Mouse (Mus musculus) ES-E14 (cell line): Measurements from ENCODE around the gene Alox5ap. TPM values are rescaled to one million over a fixed set of nuclear protein-coding genes. Genes with fewer than 3 reads are reported as not detected.

Source experiments
- DNase-seq: peaks from one replicate; pipeline ENCODE4 v3.0.0-alpha.2; 2013; ENCODE audit warnings: low read depth, low spot score
- H3K27ac ChIP-seq: 2 replicates; pipeline ENCODE4 v1.5.1; 2012; ENCODE audit warnings: low read depth, mild to moderate bottlenecking, low read length, moderate library complexity, mixed read lengths; ENCODE audit not compliant: poor library complexity, insufficient read depth, severe bottlenecking
- H3K36me3 ChIP-seq: 2 replicates; pipeline ENCODE4 v1.6.1; 2012; ENCODE audit warnings: mild to moderate bottlenecking, low read length, moderate library complexity, mixed read lengths; ENCODE audit not compliant: control insufficient read depth, poor library complexity, insufficient read depth, severe bottlenecking
- H3K4me1 ChIP-seq, 2 experiments: fragments of 150-350 bp in 1 of 2; sonication (generic) in 1 of 2; 2 replicates each; pipeline ENCODE4 v1.6.1; 2012; ENCODE audit warnings: low read length in 2 of 2, mild to moderate bottlenecking in 1 of 2, mixed read lengths in 1 of 2; ENCODE audit not compliant: control insufficient read depth in 2 of 2, insufficient read depth in 2 of 2, poor library complexity in 1 of 2
- H3K4me3 ChIP-seq, 2 experiments: fragments of 150-350 bp in 1 of 2; sonication (generic) in 1 of 2; 2 replicates each; pipeline ENCODE4 v1.5.1; 2012; ENCODE audit warnings: low read length in 2 of 2, low read depth in 1 of 2, mild to moderate bottlenecking in 1 of 2, mixed read lengths in 1 of 2; ENCODE audit not compliant: insufficient read depth in 1 of 2, poor library complexity in 1 of 2, severe bottlenecking in 1 of 2
- H3K9ac ChIP-seq: 2 replicates; pipeline ENCODE4 v1.6.1; 2012; ENCODE audit warnings: low read depth, mild to moderate bottlenecking, low read length, mixed read lengths; ENCODE audit not compliant: poor library complexity, insufficient read depth, severe bottlenecking
- H3K9me3 ChIP-seq: fragments of 150-350 bp; sonication (generic); 2 replicates; pipeline ENCODE4 v1.6.1; 2012; ENCODE audit warnings: low read depth, mild to moderate bottlenecking, low read length; ENCODE audit not compliant: control insufficient read depth, insufficient read depth
- CHD2 ChIP-seq: IDR thresholded peaks from 2 replicates; pipeline ENCODE4 v1.6.1; 2014; ENCODE audit warnings: mild to moderate bottlenecking, low read depth, low read length, inconsistent platforms
- HCFC1 ChIP-seq: IDR thresholded peaks from 2 replicates; pipeline ENCODE4 v1.6.1; 2012; ENCODE audit warnings: low read length, inconsistent platforms, borderline replicate concordance; ENCODE audit not compliant: insufficient read depth
- MAFK ChIP-seq: IDR thresholded peaks from 2 replicates; pipeline ENCODE4 v1.6.1; 2014; ENCODE audit warnings: mild to moderate bottlenecking, low read depth, low read length, inconsistent platforms; ENCODE audit not compliant: insufficient read depth
- ZC3H11A ChIP-seq: IDR thresholded peaks from 2 replicates; pipeline ENCODE4 v1.6.1; 2012; ENCODE audit warnings: low read depth, mild to moderate bottlenecking, inconsistent platforms, low read length, borderline replicate concordance
- ZNF384 ChIP-seq: IDR thresholded peaks from 2 replicates; pipeline ENCODE4 v1.6.1; 2012; ENCODE audit warnings: low read depth, low read length, inconsistent platforms
- in situ Hi-C, 2 experiments: fragments of 600-800 bp; cut with MboI; formaldehyde crosslinking; loops; one replicate each; pipeline ENCODE4 v1.15.1; 2025; ENCODE audit warnings: low sequenced_read_pairs in 2 of 2, inconsistent platforms in 1 of 2; ENCODE audit not compliant: unreplicated experiment in 2 of 2
- total RNA-seq: library from RNA; depleted of rRNA; stranded (reverse); fragments of 300-350 nt; gene quantifications from 2 replicates; pipeline ENCODE4 v1.2.3, GENCODE M21; 2012

The Alox5ap gene
- total RNA-seq, 1 experiment = 20.7 TPM

DNA sequence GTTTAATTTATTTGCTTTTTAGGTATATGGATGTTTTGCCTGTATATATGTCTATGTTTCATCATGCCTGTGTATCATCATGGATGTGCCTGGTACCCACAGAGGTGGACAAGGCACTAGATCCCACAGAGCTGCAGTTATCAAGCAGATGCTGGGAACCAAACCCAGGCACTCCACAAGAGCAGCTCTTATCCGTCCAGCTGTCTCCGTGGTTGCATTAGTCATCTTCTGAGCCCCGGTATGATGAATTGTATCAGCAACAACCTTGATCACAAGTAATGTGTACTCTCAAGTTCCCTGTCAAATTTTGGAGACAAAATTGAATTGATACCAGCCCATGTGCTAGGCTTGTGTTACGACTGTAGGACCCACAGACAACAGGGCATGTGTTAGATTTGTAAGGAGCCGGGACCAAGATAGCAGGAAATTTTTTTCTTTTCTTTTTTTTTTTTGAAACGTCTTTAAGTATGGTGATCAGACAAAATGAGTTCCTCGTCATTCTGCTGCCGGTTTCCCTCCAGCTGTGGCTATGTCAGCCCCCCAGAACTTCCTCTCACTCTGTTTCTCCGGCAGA, 19.1 kb upstream of the Alox5ap start:
- no peaks in the 10 kb centered on the region for H3K36me3 ChIP-seq
- in situ Hi-C loops = no loop called here
- H3K4me3 ChIP-seq = peak overlapping the region in 1 of 2 experiments; percentile 6; a peak in 1 of 4 replicates
- DNase-seq = no peak
- H3K9ac ChIP-seq = no peak overlapping the region
- no peak for TF ChIP-seq ZC3H11A
- TF ChIP-seq CHD2 = no peak
- TF ChIP-seq MAFK = no peak
- TF ChIP-seq ZNF384 = no peak
- no peak for TF ChIP-seq HCFC1
- peaks cover 2 to 8% of the 10 kb centered on the region in 2 experiments; a peak in 2 of 4 replicates for H3K4me1 ChIP-seq
- H3K9me3 ChIP-seq = no peaks in the 10 kb centered on the region
- H3K27ac ChIP-seq = no peak overlapping the region

DNA sequence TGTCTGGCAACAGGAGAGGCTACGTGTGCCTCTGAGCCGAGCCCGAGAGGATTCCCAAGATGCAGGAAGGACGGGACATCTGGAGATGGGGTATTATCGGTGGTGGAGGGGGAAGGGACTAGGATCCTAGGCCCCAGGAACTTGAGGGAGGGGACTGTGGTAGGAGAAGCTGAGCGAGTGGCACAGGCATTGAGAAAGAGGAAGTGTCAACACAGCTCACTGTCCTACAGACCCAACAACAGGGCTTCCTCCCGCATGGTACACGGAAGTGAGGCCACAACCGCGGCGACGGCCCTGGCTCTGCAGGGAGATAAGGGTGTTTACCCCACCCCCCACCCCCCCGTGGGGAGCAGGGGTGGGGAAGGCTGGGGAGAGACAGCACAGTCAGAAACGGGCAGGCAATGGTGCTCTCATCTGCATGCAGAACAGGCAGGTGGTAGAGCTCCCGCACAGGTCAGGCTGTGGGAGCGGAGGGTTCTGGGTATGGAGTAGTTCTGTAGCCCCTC, 18.5 kb upstream of the Alox5ap start:
- no peaks in the 10 kb centered on the region for H3K9me3 ChIP-seq
- H3K36me3 ChIP-seq = no peaks in the 10 kb centered on the region
- peak overlapping the region in 1 of 2 experiments; percentile 6; a peak in 2 of 4 replicates for H3K4me3 ChIP-seq
- H3K27ac ChIP-seq = no peak overlapping the region
- H3K4me1 ChIP-seq = peaks cover 2 to 8% of the 10 kb centered on the region in 2 experiments; a peak in 2 of 4 replicates
- no peak overlapping the region for H3K9ac ChIP-seq
- in situ Hi-C loops = no loop called here
- no peak for TF ChIP-seq MAFK
- no peak for TF ChIP-seq ZNF384
- no peak for TF ChIP-seq ZC3H11A
- TF ChIP-seq CHD2 = no peak
- DNase-seq = no peak

DNA sequence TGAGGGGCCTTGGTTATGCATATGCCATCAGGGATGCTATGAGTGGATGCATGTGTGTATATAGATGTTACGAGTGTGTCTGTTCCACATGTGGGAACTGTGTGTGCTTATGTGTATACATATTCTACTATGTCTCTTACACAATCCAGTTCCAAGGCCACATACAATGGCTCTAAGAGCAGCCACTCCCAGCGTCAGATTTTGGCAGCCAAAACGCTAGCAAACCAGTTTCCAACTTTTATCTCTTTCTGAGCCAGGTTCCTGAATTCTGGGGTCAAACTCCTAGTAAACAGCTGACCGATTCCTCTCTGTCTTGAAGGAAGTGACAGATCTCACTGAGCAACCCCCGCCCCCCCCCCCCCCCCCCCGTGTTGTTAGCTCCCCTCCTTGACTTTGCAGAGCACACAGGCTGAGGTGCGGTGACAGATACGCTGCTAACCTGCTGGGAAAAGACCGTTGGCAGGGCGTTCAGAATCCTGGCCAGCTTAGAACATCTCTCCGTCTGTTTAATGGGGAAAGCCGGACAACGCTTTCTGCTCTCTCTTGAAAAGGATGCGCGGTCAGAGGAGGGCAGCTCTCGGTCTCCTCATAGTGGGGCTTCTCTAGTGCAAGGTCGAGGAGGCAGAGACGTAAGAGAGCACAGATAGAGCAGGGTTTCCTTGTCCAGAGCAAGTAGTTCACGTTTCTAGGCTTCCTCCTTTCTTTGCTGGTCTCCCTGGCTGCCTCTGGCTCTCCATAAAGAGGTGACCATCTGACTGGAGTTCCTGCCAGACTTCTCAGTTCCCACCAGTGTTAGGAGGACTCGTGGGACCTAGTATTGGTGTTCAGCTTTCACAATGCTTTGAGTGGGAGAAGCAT, 17.3 kb upstream of the Alox5ap start:
- Histone ChIP-seq H3K4me3 (no peak overlapping the region), H3K36me3 (no peaks in the 10 kb centered on the region), H3K9me3 (no peaks in the 10 kb centered on the region), H3K27ac (no peak overlapping the region), H3K4me1 (peaks cover 2 to 8% of the 10 kb centered on the region in 2 experiments; a peak in 2 of 4 replicates), H3K9ac (no peak overlapping the region)
- TF ChIP-seq ZNF384 (no peak), MAFK (no peak), ZC3H11A (no peak), CHD2 (no peak), HCFC1 (no peak)
- no peak for DNase-seq
- in situ Hi-C loops = no loop called here

DNA sequence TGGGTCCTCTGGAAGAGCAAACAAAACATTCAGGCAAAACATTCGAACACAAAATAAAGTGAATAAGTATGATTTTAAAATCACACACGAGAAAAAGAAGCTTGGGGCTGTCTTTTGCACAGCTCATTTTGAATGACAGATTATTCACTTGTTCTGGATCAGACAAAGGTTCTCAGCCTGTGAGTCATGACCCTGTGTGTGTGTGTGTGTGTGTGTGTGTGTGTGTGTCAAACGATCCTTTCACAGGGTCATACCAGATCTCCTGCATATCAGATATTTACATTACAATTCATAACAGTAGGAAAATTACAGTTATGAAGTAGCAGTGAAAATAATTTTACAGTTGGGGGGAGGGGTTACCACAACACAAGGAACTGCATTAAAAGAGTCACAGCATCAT, 12.3 kb upstream of the Alox5ap start:
- H3K9ac ChIP-seq = no peak overlapping the region
- peaks cover 0 to 5% of the 10 kb centered on the region in 2 experiments; a peak in 3 of 4 replicates for H3K4me1 ChIP-seq
- H3K27ac ChIP-seq = no peak overlapping the region
- no peak overlapping the region for H3K4me3 ChIP-seq
- TF ChIP-seq MAFK (no peak), ZNF384 (no peak), ZC3H11A (no peak), CHD2 (no peak), HCFC1 (no peak)
- no peaks in the 10 kb centered on the region for H3K9me3 ChIP-seq
- in situ Hi-C loops = no loop called here
- DNase-seq = no peak
- H3K36me3 ChIP-seq = no peaks in the 10 kb centered on the region
